Mouse (Mus musculus): Measurements from ENCODE around the gene Klhl20. TPM values are rescaled to one million over a fixed set of nuclear protein-coding genes. Genes with fewer than 3 reads are reported as not detected.

Gene Klhl20
- total and polyA plus RNA-seq, 2 experiments from 2014 or later: 8.0 to 11.1 TPM

DNA sequence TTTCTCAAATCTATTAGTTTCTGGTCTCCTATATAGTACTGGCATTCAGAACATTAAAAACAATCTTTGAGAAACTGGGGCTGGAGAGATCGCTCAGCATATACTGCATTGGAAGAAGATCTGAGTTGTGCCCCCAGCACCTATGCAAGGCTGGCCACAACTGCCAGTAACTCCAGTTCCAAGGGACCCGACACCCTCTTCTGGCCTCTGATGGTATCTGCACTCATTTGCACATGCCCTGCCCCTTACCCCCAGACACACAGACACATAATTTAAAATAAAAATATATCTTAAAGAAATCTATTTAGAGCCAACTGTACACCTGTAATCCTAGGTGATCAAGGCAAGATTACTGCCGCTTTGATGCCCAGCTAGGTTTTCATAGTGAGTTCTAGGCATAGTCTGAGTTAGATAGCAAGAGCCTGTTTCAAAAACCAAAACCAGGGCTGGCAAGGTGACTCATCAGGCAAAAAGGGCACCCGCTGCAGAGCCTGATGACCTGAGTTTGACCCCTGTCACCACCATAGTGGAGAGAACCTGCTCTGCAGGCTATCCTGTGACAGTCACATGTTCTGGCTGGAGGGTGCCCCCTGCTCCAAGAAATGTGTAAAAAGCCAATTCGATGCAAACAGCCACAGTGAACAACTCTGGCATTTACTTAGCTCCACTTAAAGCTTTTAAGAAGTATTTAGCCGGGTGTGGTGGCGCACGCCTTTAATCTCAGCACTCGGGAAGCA lies 8.9 kb upstream of the Klhl20 start:
- H3K36me3 ChIP-seq (replicated peaks; ENCODE audit: control insufficient read depth, insufficient read depth, low read length): no peaks in the 10 kb centered on the region
- H3K27me3 ChIP-seq (ENCODE audit: control insufficient read depth, insufficient read depth, low read length): no peaks in the 10 kb centered on the region
- TF ChIP-seq CTCF (IDR thresholded peaks at IDR 0.05; ENCODE audit: low read depth) (no peak), EP300 (IDR thresholded peaks at IDR 0.05; ENCODE audit: low read depth) (no peak)
- H3K9me3 ChIP-seq (replicated peaks; ENCODE audit: control insufficient read depth, low read length): no peaks in the 10 kb centered on the region
- no peak overlapping the region for H3K4me3 ChIP-seq (ENCODE audit: low read depth, low read length)
- no peak for DNase-seq (ENCODE audit: low spot score)
- H3K9ac ChIP-seq (replicated peaks; ENCODE audit: low read depth, low read length): no peak overlapping the region
- H3K4me2 ChIP-seq (ENCODE audit: low read depth, low read length): no peak overlapping the region
- no peak for ATAC-seq (ENCODE audit: insufficient read depth, low read depth)
- WGBS: 77% methylated on average over 9 of the region's 9 CpGs
- H3K4me1 ChIP-seq (ENCODE audit: control insufficient read depth, insufficient read depth): 0 out of 2 replicates have a peak, but pooled peaks cover 7% of the 10 kb centered on the region
- H3K27ac ChIP-seq (ENCODE audit: low read depth): no peak overlapping the region

DNA sequence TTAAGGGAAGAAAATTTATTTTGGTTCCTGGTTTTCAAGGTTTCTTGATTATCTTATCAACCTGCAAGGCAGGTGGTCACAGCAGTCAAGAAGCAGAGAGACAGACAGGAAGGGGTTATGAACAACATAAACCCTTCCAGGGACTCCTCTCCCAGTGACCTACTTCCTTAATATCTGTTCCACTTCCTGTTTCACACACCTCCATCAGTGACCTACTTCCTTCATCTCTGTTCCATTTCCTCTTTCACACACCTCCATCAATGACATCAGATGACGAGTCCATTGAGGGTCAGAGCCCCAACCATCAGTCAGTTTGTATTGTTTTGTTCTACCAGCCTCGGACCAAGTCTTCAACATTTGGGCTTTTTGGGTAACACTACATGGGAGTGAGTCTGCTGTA lies 8.2 kb upstream of the Klhl20 start:
- no peak for DNase-seq (ENCODE audit: low spot score)
- H3K4me2 ChIP-seq (ENCODE audit: low read depth, low read length): no peak overlapping the region
- no peaks in the 10 kb centered on the region for H3K36me3 ChIP-seq (replicated peaks; ENCODE audit: control insufficient read depth, insufficient read depth, low read length)
- no peaks in the 10 kb centered on the region for H3K9me3 ChIP-seq (replicated peaks; ENCODE audit: control insufficient read depth, low read length)
- H3K27ac ChIP-seq (ENCODE audit: low read depth): no peak overlapping the region
- H3K4me1 ChIP-seq (ENCODE audit: control insufficient read depth, insufficient read depth): 0 out of 2 replicates have a peak, but pooled peaks cover 7% of the 10 kb centered on the region
- H3K27me3 ChIP-seq (ENCODE audit: control insufficient read depth, insufficient read depth, low read length): no peaks in the 10 kb centered on the region
- H3K9ac ChIP-seq (replicated peaks; ENCODE audit: low read depth, low read length): no peak overlapping the region
- ATAC-seq (ENCODE audit: insufficient read depth, low read depth): no peak
- WGBS: 75% methylated on average over 2 of the region's 2 CpGs
- no peak overlapping the region for H3K4me3 ChIP-seq (ENCODE audit: low read depth, low read length)
- no peak for TF ChIP-seq CTCF (IDR thresholded peaks at IDR 0.05; ENCODE audit: low read depth)
- no peak for TF ChIP-seq EP300 (IDR thresholded peaks at IDR 0.05; ENCODE audit: low read depth)

- Histone ChIP-seq H3K4me3 (ENCODE audit: low read depth, low read length) (no peak overlapping the region), H3K9ac (replicated peaks; ENCODE audit: low read depth, low read length) (no peak overlapping the region), H3K4me1 (ENCODE audit: control insufficient read depth, insufficient read depth) (peaks cover 6% of the 10 kb centered on the region; the same call in 1 of the 2 replicates), H3K27me3 (ENCODE audit: control insufficient read depth, insufficient read depth, low read length) (no peaks in the 10 kb centered on the region), H3K4me2 (ENCODE audit: low read depth, low read length) (no peak overlapping the region), H3K27ac (ENCODE audit: low read depth) (no peak overlapping the region), H3K9me3 (replicated peaks; ENCODE audit: control insufficient read depth, low read length) (no peaks in the 10 kb centered on the region), H3K36me3 (replicated peaks; ENCODE audit: control insufficient read depth, insufficient read depth, low read length) (no peaks in the 10 kb centered on the region)
- WGBS: 78% methylated on average over 1 of the region's 1 CpGs
- TF ChIP-seq EP300 (IDR thresholded peaks at IDR 0.05; ENCODE audit: low read depth) (no peak), CTCF (IDR thresholded peaks at IDR 0.05; ENCODE audit: low read depth) (no peak)
- ATAC-seq (ENCODE audit: insufficient read depth, low read depth) (no peak), DNase-seq (ENCODE audit: low spot score) (no peak)
Observed at GRCm38 (mm10) chr1:161126461-161126860, 4.8 kb downstream of the Klhl20 start.

- WGBS: 91% methylated on average over 10 of the region's 10 CpGs
- no peak overlapping the region for H3K4me2 ChIP-seq (ENCODE audit: low read depth, low read length)
Observed at GRCm38 (mm10) chr1:161122661-161123418, 8.5 kb downstream of the Klhl20 start.

DNA sequence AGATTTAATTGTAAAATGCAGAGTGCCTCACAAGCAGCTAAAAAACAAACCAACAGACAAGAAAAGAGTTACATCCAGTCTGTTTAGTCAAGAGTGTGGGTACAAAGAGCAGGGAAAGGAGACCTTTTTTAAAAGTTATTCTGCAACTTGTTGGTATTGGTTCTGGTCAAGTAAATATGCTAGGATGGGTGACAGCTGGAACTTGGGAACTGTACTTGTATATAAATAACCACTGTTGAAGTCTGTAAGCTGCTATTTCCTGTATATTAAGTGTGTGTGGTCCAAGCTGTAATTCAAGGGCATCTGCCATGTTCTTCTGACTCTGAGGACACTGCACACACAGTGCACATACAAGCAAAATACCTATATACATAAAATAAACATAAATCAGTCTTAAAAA lies 16.7 kb downstream of the Klhl20 start:
- Histone ChIP-seq H3K9ac (replicated peaks; ENCODE audit: low read depth, low read length) (no peak overlapping the region), H3K9me3 (replicated peaks; ENCODE audit: control insufficient read depth, low read length) (no peaks in the 10 kb centered on the region), H3K4me1 (ENCODE audit: control insufficient read depth, insufficient read depth) (peaks cover 8% of the 10 kb centered on the region; the same call in 1 of the 2 replicates), H3K4me2 (ENCODE audit: low read depth, low read length) (no peak overlapping the region), H3K4me3 (ENCODE audit: low read depth, low read length) (no peak overlapping the region), H3K27me3 (ENCODE audit: control insufficient read depth, insufficient read depth, low read length) (no peaks in the 10 kb centered on the region), H3K27ac (ENCODE audit: low read depth) (no peak overlapping the region), H3K36me3 (replicated peaks; ENCODE audit: control insufficient read depth, insufficient read depth, low read length) (peaks cover 2% of the 10 kb centered on the region; the same call in 1 of the 2 replicates)
- no peak for ATAC-seq (ENCODE audit: insufficient read depth, low read depth)
- DNase-seq (ENCODE audit: low spot score): no peak
- TF ChIP-seq CTCF (IDR thresholded peaks at IDR 0.05; ENCODE audit: low read depth) (no peak), EP300 (IDR thresholded peaks at IDR 0.05; ENCODE audit: low read depth) (no peak)

More at GRCm38 (mm10) chr1:161122661-161123418, 8.5 kb downstream of the Klhl20 start:
- H3K27me3 ChIP-seq (ENCODE audit: control insufficient read depth, insufficient read depth, low read length): no peaks in the 10 kb centered on the region
- DNase-seq (ENCODE audit: low spot score) (no peak), ATAC-seq (ENCODE audit: insufficient read depth, low read depth) (no peak)
- no peak overlapping the region for H3K9ac ChIP-seq (replicated peaks; ENCODE audit: low read depth, low read length)
- no peak overlapping the region for H3K27ac ChIP-seq (ENCODE audit: low read depth)
- H3K4me1 ChIP-seq (ENCODE audit: control insufficient read depth, insufficient read depth): no peaks in the 10 kb centered on the region
- no peak overlapping the region for H3K4me3 ChIP-seq (ENCODE audit: low read depth, low read length)
- no peaks in the 10 kb centered on the region; the same call in 1 of the 2 replicates for H3K36me3 ChIP-seq (replicated peaks; ENCODE audit: control insufficient read depth, insufficient read depth, low read length)
- H3K9me3 ChIP-seq (replicated peaks; ENCODE audit: control insufficient read depth, low read length): no peaks in the 10 kb centered on the region
- no peak for TF ChIP-seq EP300 (IDR thresholded peaks at IDR 0.05; ENCODE audit: low read depth)
- no peak for TF ChIP-seq CTCF (IDR thresholded peaks at IDR 0.05; ENCODE audit: low read depth)

All from heart, postnatal 0 days (tissue).